Mouse (Mus musculus): ENCODE data around the gene Zfp709.

DNA sequence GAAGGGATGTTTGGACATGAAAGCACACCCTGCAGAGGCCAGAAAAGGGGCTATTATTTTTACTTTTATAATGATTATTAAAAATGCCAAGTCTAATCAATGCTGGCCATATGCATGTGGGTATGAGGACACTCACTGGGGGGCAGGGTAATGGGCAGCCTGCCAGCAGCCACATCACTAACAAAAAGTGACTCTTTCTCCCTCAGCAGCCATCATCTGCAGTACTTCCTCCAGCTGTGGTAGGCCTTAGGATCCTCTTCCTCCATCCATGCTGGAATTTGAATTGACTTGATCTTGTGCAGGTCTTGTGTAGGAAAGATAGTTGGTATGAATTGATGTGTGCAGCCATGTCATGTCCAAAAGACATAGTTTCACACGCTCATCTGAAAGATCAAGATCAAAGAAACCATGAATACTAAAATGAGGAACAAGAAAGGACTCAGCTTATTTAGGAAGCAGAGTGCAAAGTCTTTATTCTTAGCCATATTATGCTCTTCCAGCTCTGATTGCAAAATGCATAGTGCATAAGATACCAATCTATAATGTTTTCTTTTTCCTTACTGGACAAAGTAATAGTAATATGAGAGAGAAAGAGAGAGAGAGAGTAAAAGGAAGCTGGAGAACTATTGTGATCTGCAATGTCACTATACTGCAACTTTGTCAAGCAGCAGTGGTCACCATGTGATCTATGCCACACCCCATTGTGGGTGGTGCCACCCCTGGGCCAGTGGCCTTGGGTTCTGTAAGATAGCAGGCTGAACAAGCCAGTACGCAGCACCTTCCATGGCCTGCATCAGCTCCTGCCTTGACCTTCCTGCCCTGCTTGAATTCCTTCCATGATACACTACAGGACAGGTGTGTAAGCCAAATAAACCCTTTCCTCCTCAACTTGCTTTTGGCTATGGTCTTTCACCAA is 58.7 kb downstream of the Zfp709 start:
- TF ChIP-seq CTCF (conservative IDR thresholded peaks at IDR 0.05; ENCODE audit: low read length) (no peak), NANOG (IDR thresholded peaks at IDR 0.05; ENCODE audit: borderline replicate concordance, low read length) (no peak), POU5F1 (IDR thresholded peaks at IDR 0.05; ENCODE audit: borderline replicate concordance, low read length) (no peak)
